17 mouse cellular contexts compared by ENCODE assay signal in genomic region chr3:9440466-9440865, GRCm38 (mm10).
"Had no signal": no experiment of that assay in that cellular context is flagged by ENCODE, and none has a peak within 500 bp of the region (broad histone marks: within the 10 kb centered on the region; RNA-seq: fewer than 3 reads in every experiment).

No protein-coding gene starts in this region.

- H3K27me3 ChIP-seq: limb, embryonic 13.5 days; midbrain, embryonic 12.5 days; neural tube, embryonic 13.5 days had no signal

- H3K4me1 ChIP-seq: limb, embryonic 13.5 days; midbrain, embryonic 12.5 days had no signal

- H3K4me2 ChIP-seq: limb, embryonic 13.5 days; lung, embryonic 14.5 days; midbrain, embryonic 12.5 days; neural tube, embryonic 13.5 days had no signal

- H3K9me3 ChIP-seq: limb, embryonic 13.5 days; megakaryocyte, embryonic 14.5 days; midbrain, embryonic 12.5 days; neural tube, embryonic 13.5 days had no signal

- DNase-seq: kidney, postnatal 10 days; kidney, postnatal 4 days; lung, embryonic 14.5 days; lung, postnatal 14 days; retina, postnatal 1 day; right cerebral cortex, postnatal 4 days; spleen, adult 18-20 months; thymus, adult 2 months; thymus, postnatal 25 days had no signal

- ATAC-seq: midbrain, embryonic 16.5 days had no signal

- H3K4me3 ChIP-seq: layer of hippocampus, adult 2 months; limb, embryonic 13.5 days; megakaryocyte, embryonic 14.5 days; midbrain, embryonic 12.5 days; neural tube, embryonic 13.5 days had no signal

- H3K9ac ChIP-seq: limb, embryonic 13.5 days; liver, embryonic 14.5 days; lung, embryonic 14.5 days; midbrain, embryonic 12.5 days; neural tube, embryonic 13.5 days had no signal

- H3K27ac ChIP-seq: layer of hippocampus, adult 2 months; limb, embryonic 13.5 days; liver, embryonic 14.5 days; macrophage; midbrain, embryonic 12.5 days; neural tube, embryonic 13.5 days had no signal
